Mouse (Mus musculus) lung, embryonic 14.5 days (tissue): ENCODE results near the gene Cd164. TPM values are rescaled to one million over a fixed set of nuclear protein-coding genes. Genes with fewer than 3 reads are reported as not detected.

Experiments used
- ATAC-seq: fragments of 200-750 bp; cut with Nextera tagmentation; 2 replicates; pipeline ENCODE4 v1.8.0; 2017; ENCODE audit warnings: mild to moderate bottlenecking, moderate TSS enrichment, moderate library complexity; ENCODE audit not compliant: insufficient read depth
- DNase-seq: peaks from one replicate; pipeline ENCODE4 v3.0.0-alpha.2; 2015
- H3K27ac ChIP-seq: fragments of 300-500 bp; sonication (generic); 2 replicates; pipeline ENCODE4 v1.5.1; 2014; ENCODE audit warnings: low read depth, mild to moderate bottlenecking, moderate library complexity
- H3K27me3 ChIP-seq: fragments of 300-500 bp; sonication (generic); 2 replicates; pipeline ENCODE4 v1.6.1; 2014; ENCODE audit warnings: low read length, control low read depth; ENCODE audit not compliant: insufficient read depth
- H3K36me3 ChIP-seq: fragments of 300-500 bp; sonication (generic); 2 replicates; pipeline ENCODE4 v1.6.1; 2014; ENCODE audit warnings: control low read depth; ENCODE audit not compliant: insufficient read depth
- H3K4me1 ChIP-seq: fragments of 300-500 bp; sonication (generic); 2 replicates; pipeline ENCODE4 v1.6.1; 2014; ENCODE audit warnings: antibody characterized with exemption, control low read depth; ENCODE audit not compliant: insufficient read depth
- H3K4me2 ChIP-seq: fragments of 300-500 bp; sonication (generic); 2 replicates; pipeline ENCODE4 v1.6.1; 2014; ENCODE audit warnings: mild to moderate bottlenecking
- H3K4me3 ChIP-seq: fragments of 300-500 bp; sonication (generic); 2 replicates; pipeline ENCODE4 v1.5.1; 2014; ENCODE audit warnings: low read depth, low read length
- H3K9ac ChIP-seq: fragments of 300-500 bp; sonication (generic); 2 replicates; pipeline ENCODE4 v1.6.1; 2014
- H3K9me3 ChIP-seq: fragments of 300-500 bp; sonication (generic); 2 replicates; pipeline ENCODE4 v1.6.1; 2016; ENCODE audit warnings: low read depth, low read length, control low read depth
- CTCF ChIP-seq: IDR thresholded peaks from 2 replicates; pipeline ENCODE4 v1.5.1; 2016; ENCODE audit warnings: antibody characterized with exemption, low read depth
- WGBS: fragments of 180-500 bp; shearing (Covaris S2); extraction: QIAGEN DNeasy Blood & Tissue Kit; methylation state at CpG from one replicate; pipeline ENCODE4 v1.1.7; 2014; 5-methylcytosine and 5-hydroxymethylcytosine counted together
- polyA plus RNA-seq: library from polyadenylated mRNA; unstranded; fragments of >200 nt; fragmentation: Nextera tagmentation; extraction: Ambion mirVana; gene quantifications from 2 replicates; pipeline ENCODE4 v1.2.1, GENCODE M21; 2014

The Cd164 gene
- 196 and 208 TPM in 2 replicates for polyA plus RNA-seq

DNA sequence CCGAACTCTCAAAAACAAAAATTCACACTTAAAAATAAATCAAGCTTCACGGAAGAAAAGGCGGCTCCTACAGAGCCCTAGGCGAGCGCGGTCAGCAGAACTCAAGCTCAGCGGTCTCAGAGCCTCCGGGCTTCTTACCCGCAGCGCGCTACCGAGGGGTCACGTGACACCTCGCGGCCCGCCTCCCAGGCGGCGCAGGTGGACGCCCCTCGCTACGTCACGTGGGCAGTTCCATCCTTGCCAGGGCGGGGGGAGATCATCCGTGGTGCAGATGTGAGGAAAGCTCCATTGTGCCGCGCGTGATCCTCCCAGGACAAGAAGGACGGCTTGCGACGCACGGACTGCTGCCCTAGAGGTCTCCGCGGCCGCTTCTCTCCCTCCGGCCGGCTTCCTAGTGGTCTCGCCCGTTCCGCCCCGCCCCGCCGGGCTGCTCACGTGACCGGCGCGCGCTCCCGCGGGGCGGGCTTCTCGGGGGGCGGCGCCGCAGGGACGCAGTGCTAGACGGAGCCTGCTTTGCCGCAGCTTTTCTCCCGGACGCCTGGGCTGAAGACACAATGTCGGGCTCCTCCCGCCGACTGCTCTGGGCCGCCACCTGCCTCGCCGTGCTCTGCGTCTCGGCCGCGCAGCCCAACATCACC, at the start of gene Cd164:
Cd164 (plus strand) TSS at position 434 of the 638 bp plus-strand sequence.
- no peaks in the 10 kb centered on the region for H3K9me3 ChIP-seq
- H3K4me3 ChIP-seq: peak within 1 kb of the TSS; percentile 89
- DNase-seq (peak; percentile 96), ATAC-seq (peak; percentile 94)
- H3K27ac ChIP-seq: peak within 1 kb of the TSS; percentile 95
- no peaks in the 10 kb centered on the region for H3K27me3 ChIP-seq
- H3K4me2 ChIP-seq: peak within 1 kb of the TSS; percentile 88
- H3K9ac ChIP-seq: peak within 1 kb of the TSS; percentile 93
- no peak for TF ChIP-seq CTCF
- under 1% methylated on average over 66 of the region's 69 CpGs for WGBS
- H3K4me1 ChIP-seq: peaks cover 9% of the 10 kb centered on the region; the same call in 1 of the 2 replicates
- H3K36me3 ChIP-seq: peaks cover 6% of the 10 kb centered on the region; the same call in 1 of the 2 replicates

GRCm38 (mm10) chr10:41470693-41471092, 48.5 kb upstream of the Cd164 start:
- 79% methylated on average over 3 of the region's 3 CpGs for WGBS
- no peak for TF ChIP-seq CTCF
- no peak overlapping the region for H3K27ac ChIP-seq
- peaks cover 8% of the 10 kb centered on the region; the same call in 1 of the 2 replicates for H3K4me1 ChIP-seq
- H3K4me2 ChIP-seq: no peak overlapping the region
- no peak overlapping the region for H3K9ac ChIP-seq
- no peaks in the 10 kb centered on the region for H3K27me3 ChIP-seq
- H3K36me3 ChIP-seq: 0 out of 2 replicates have a peak, but pooled peaks cover 3% of the 10 kb centered on the region
- H3K9me3 ChIP-seq: no peaks in the 10 kb centered on the region
- DNase-seq (no peak), ATAC-seq (no peak)
- H3K4me3 ChIP-seq: no peak overlapping the region

GRCm38 (mm10) chr10:41472534-41472933, 46.7 kb upstream of the Cd164 start:
- H3K36me3 ChIP-seq: 0 out of 2 replicates have a peak, but pooled peaks cover 3% of the 10 kb centered on the region
- no peaks in the 10 kb centered on the region for H3K27me3 ChIP-seq
- ATAC-seq (no peak), DNase-seq (no peak)
- H3K9ac ChIP-seq: no peak overlapping the region
- H3K4me3 ChIP-seq: no peak overlapping the region
- no peak overlapping the region for H3K27ac ChIP-seq
- H3K4me2 ChIP-seq: no peak overlapping the region
- TF ChIP-seq CTCF: no peak
- H3K9me3 ChIP-seq: no peaks in the 10 kb centered on the region
- peaks cover 8% of the 10 kb centered on the region; the same call in 1 of the 2 replicates for H3K4me1 ChIP-seq

- TF ChIP-seq CTCF: no peak
- Histone ChIP-seq H3K4me2 (no peak overlapping the region), H3K27ac (no peak overlapping the region), H3K4me1 (peaks cover 9% of the 10 kb centered on the region), H3K9me3 (no peaks in the 10 kb centered on the region), H3K36me3 (0 out of 2 replicates have a peak, but pooled peaks cover 3% of the 10 kb centered on the region), H3K27me3 (no peaks in the 10 kb centered on the region), H3K4me3 (no peak overlapping the region), H3K9ac (no peak overlapping the region)
- DNase-seq (no peak), ATAC-seq (no peak)
- WGBS: 72% methylated on average over 5 of the region's 5 CpGs
Observed at GRCm38 (mm10) chr10:41472962-41473481, 46.2 kb upstream of the Cd164 start.

DNA sequence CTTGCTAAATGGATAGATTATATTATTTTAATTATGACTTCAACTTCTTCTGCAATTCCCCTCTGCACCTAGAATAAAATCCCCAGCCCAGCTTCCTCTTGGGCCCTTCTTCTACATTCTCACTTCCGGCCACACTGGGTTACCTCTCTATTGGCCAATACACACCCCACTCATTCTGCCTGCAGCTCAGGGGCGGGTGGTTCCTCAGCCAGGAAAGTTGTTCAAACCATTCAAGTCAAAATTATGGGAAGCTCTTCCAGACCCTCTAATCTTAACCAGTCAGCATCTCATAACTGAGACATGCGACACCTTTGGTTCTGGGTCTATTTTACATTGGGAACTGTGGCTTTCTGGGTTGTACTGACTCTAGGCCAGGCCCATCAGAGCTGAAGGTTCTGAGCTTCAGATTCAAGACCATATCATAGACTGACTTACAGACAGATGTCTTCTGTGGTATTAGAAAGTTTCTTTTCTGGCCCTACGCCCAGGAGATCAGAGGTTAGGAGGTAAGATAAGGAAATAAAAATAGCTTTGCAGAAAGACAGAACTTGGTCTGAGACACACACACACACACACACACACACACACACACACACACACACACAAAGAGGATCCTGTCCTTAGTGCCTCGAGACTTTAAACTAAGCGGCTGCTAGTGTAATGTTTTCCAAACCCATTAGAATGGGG, 45.3 kb upstream of the Cd164 start:
- Histone ChIP-seq H3K9ac (no peak overlapping the region), H3K4me1 (peaks cover 12% of the 10 kb centered on the region), H3K4me2 (no peak overlapping the region), H3K27me3 (no peaks in the 10 kb centered on the region), H3K9me3 (no peaks in the 10 kb centered on the region), H3K36me3 (peaks cover 5% of the 10 kb centered on the region; the same call in 1 of the 2 replicates), H3K27ac (0 out of 2 replicates have a peak overlapping the region, but pooled peaks have one; percentile 30), H3K4me3 (no peak overlapping the region)
- DNase-seq: peak; percentile 70
- WGBS: 56% methylated on average over 6 of the region's 6 CpGs
- TF ChIP-seq CTCF: no peak
- no peak for ATAC-seq

GRCm38 (mm10) chr10:41474981-41475391, 44.2 kb upstream of the Cd164 start:
- ATAC-seq (no peak), DNase-seq (peak; percentile 52)
- Histone ChIP-seq H3K36me3 (peaks cover 13% of the 10 kb centered on the region), H3K9me3 (no peaks in the 10 kb centered on the region), H3K4me3 (no peak overlapping the region), H3K27ac (peak overlapping the region; percentile 95), H3K9ac (no peak overlapping the region), H3K27me3 (no peaks in the 10 kb centered on the region), H3K4me2 (peak overlapping the region; percentile 83), H3K4me1 (peaks cover 12% of the 10 kb centered on the region)
- TF ChIP-seq CTCF: no peak
- 33% methylated on average over 1 of the region's 1 CpGs for WGBS
